In genomic region chr11:50376156-50376790, GRCm38 (mm10) we compare ENCODE assay signal across 9 mouse cellular contexts. TPM values are rescaled to one million over a fixed set of nuclear protein-coding genes. Genes with fewer than 3 reads are reported as not detected.
DNase-seq lines count a peak whose midpoint lies in the region; ATAC-seq and TF ChIP-seq lines count a peak whose summit lies in the region.
"Had no signal": no experiment of that assay in that cellular context is flagged by ENCODE, and none has a peak within 500 bp of the region (broad histone marks: within the 10 kb centered on the region; RNA-seq: fewer than 3 reads in every experiment).

No protein-coding gene starts in this region.

- intact Hi-C loops in heart, postnatal 14 days (cut with DNase I): no loop called here
- intact Hi-C loops in gastrocnemius, postnatal 14 days (cut with DNase I; ENCODE audit: low total_unique reads): no loop called here

- peaks cover 23% of the 10 kb centered on the region for H3K4me1 ChIP-seq in heart, embryonic 10.5 days
- peaks cover 31% of the 10 kb centered on the region for H3K4me1 ChIP-seq in G1E (ENCODE audit: insufficient read depth, low read depth, low read length)
- H3K4me1 ChIP-seq in hindbrain, embryonic 12.5 days: peaks cover 18% of the 10 kb centered on the region
- H3K4me1 ChIP-seq in midbrain, embryonic 15.5 days: peaks cover 33% of the 10 kb centered on the region

- peak overlapping the region; percentile 63 for H3K4me2 ChIP-seq in hindbrain, embryonic 12.5 days (replicated peaks)
- peak overlapping the region; percentile 95 for H3K4me2 ChIP-seq in midbrain, embryonic 15.5 days

- no peaks in the 10 kb centered on the region for H3K27me3 ChIP-seq in heart, embryonic 10.5 days (ENCODE audit: insufficient read depth, poor library complexity, severe bottlenecking)
- no peaks in the 10 kb centered on the region for H3K27me3 ChIP-seq in G1E (ENCODE audit: insufficient read depth, low read length)
- no peaks in the 10 kb centered on the region; the same call in 1 of the 2 replicates for H3K27me3 ChIP-seq in hindbrain, embryonic 12.5 days
- H3K27me3 ChIP-seq in midbrain, embryonic 15.5 days (replicated peaks): no peaks in the 10 kb centered on the region
- H3K27me3 ChIP-seq: Patski had no signal

- peak overlapping the region; percentile 99 for H3K27ac ChIP-seq in heart, embryonic 10.5 days
- H3K27ac ChIP-seq in hindbrain, embryonic 12.5 days: peak overlapping the region; percentile 99
- H3K27ac ChIP-seq in midbrain, embryonic 15.5 days: peak overlapping the region; percentile 99

- ATAC-seq in G1E (ENCODE audit: extremely low read depth, insufficient number of reproducible peaks, low FRiP score, poor library complexity, severe bottlenecking): no peak
- ATAC-seq in hindbrain, embryonic 12.5 days (ENCODE audit: low FRiP score): no peak
- no peak for ATAC-seq in midbrain, embryonic 15.5 days (replicated peaks)
- no peak for ATAC-seq in inflammation-experienced regulatory T-cells, adult 6 months

- H3K9me3 ChIP-seq in heart, embryonic 10.5 days: no peaks in the 10 kb centered on the region
- no peaks in the 10 kb centered on the region for H3K9me3 ChIP-seq in G1E (replicated peaks)
- H3K9me3 ChIP-seq in hindbrain, embryonic 12.5 days (replicated peaks): no peaks in the 10 kb centered on the region
- no peaks in the 10 kb centered on the region for H3K9me3 ChIP-seq in midbrain, embryonic 15.5 days

- 23% methylated on average over 10 of the region's 10 CpGs for WGBS in heart, embryonic 10.5 days
- 29% methylated on average over 10 of the region's 10 CpGs for WGBS in hindbrain, embryonic 12.5 days
- 19% methylated on average over 10 of the region's 10 CpGs for WGBS in midbrain, embryonic 15.5 days

- peaks cover 20% of the 10 kb centered on the region for H3K36me3 ChIP-seq in heart, embryonic 10.5 days
- peaks cover 17% of the 10 kb centered on the region for H3K36me3 ChIP-seq in G1E (replicated peaks)
- H3K36me3 ChIP-seq in hindbrain, embryonic 12.5 days: peaks cover 10% of the 10 kb centered on the region
- H3K36me3 ChIP-seq in midbrain, embryonic 15.5 days (replicated peaks): peaks cover 7% of the 10 kb centered on the region; the same call in 1 of the 2 replicates

- TF ChIP-seq CTCF in G1E (IDR thresholded peaks at IDR 0.05; ENCODE audit: low read depth, low read length): no peak

- DNase-seq in heart, embryonic 10.5 days (ENCODE audit: low spot score): peak; percentile 58
- no peak for DNase-seq in heart, postnatal 14 days
- no peak for DNase-seq in G1E (ENCODE audit: low spot score)
- DNase-seq in layer of hippocampus, adult 9-11 months: no peak
- DNase-seq in gastrocnemius, postnatal 14 days: no peak

- H3K9ac ChIP-seq in hindbrain, embryonic 12.5 days: peak overlapping the region; percentile 75
- H3K9ac ChIP-seq in midbrain, embryonic 15.5 days: peak overlapping the region; percentile 87

- H3K4me3 ChIP-seq in heart, embryonic 10.5 days: peak overlapping the region; percentile 99
- H3K4me3 ChIP-seq in G1E (ENCODE audit: low read depth, low read length): peak overlapping the region; percentile 93
- peak overlapping the region; percentile 79 for H3K4me3 ChIP-seq in hindbrain, embryonic 12.5 days
- peak overlapping the region; percentile 65 for H3K4me3 ChIP-seq in midbrain, embryonic 15.5 days

RNA-seq across cellular contexts. Expression of gene Hnrnph1, which starts 0.5 kb away (rescaled TPM):
- polyA plus RNA-seq in heart, embryonic 10.5 days (2016; fragmentation: Nextera tagmentation; extraction: Ambion mirVana): 253 and 367 TPM in 2 replicates
- 100 to 1,000 TPM; 134 to 140 TPM for total RNA-seq in heart, postnatal 14 days (2021)
- total RNA-seq in G1E (2014; fragmentation: Nextera tagmentation): 360 and 411 TPM in 2 replicates
- 498 and 593 TPM in 2 replicates for total RNA-seq in G1E (2017)
- 203 and 230 TPM in 2 replicates for polyA plus RNA-seq in G1E (2012)
- 623 and 641 TPM in 2 replicates for polyA plus RNA-seq in hindbrain, embryonic 12.5 days (2016; fragmentation: Nextera tagmentation; extraction: Ambion mirVana)
- 509 and 525 TPM in 2 replicates for polyA plus RNA-seq in midbrain, embryonic 15.5 days (2015; fragmentation: Nextera tagmentation; extraction: Ambion mirVana)
- 10 to 100 TPM; 77.9 to 81.6 TPM for total RNA-seq in gastrocnemius, postnatal 14 days (2021)
- 100 to 1,000 TPM; 155 to 240 (median 214) TPM for polyA plus RNA-seq in inflammation-experienced regulatory T-cells, adult 6 months (2017; shearing (Covaris generic))

RNA-seq across cellular contexts. Expression of gene Cby3, which starts 22.0 kb away (rescaled TPM):
- 0.39 TPM in 1 of 2 replicates, not detected in the other for polyA plus RNA-seq in heart, embryonic 10.5 days (2016; fragmentation: Nextera tagmentation; extraction: Ambion mirVana)
- total RNA-seq in heart, postnatal 14 days (2021): not detected
- not detected in 2 replicates for total RNA-seq in G1E (2014; fragmentation: Nextera tagmentation)
- total RNA-seq in G1E (2017): not detected in 2 replicates
- not detected in 2 replicates for polyA plus RNA-seq in G1E (2012)
- 0.65 TPM in 1 of 2 replicates, not detected in the other for polyA plus RNA-seq in hindbrain, embryonic 12.5 days (2016; fragmentation: Nextera tagmentation; extraction: Ambion mirVana)
- polyA plus RNA-seq in midbrain, embryonic 15.5 days (2015; fragmentation: Nextera tagmentation; extraction: Ambion mirVana): 1.2 and 1.6 TPM in 2 replicates
- not detected for total RNA-seq in gastrocnemius, postnatal 14 days (2021)
- polyA plus RNA-seq in inflammation-experienced regulatory T-cells, adult 6 months (2017; shearing (Covaris generic)): not detected
- polyA plus RNA-seq: Patski had no signal

RNA-seq across cellular contexts. Expression of gene Canx, which starts 50.8 kb away (rescaled TPM):
- polyA plus RNA-seq in heart, embryonic 10.5 days (2016; fragmentation: Nextera tagmentation; extraction: Ambion mirVana): 354 and 363 TPM in 2 replicates
- 100 to 1,000 TPM; 212 to 246 TPM for total RNA-seq in heart, postnatal 14 days (2021)
- total RNA-seq in G1E (2014; fragmentation: Nextera tagmentation): 369 and 385 TPM in 2 replicates
- total RNA-seq in G1E (2017): 393 and 558 TPM in 2 replicates
- 39.0 and 61.0 TPM in 2 replicates for polyA plus RNA-seq in G1E (2012)
- 308 and 311 TPM in 2 replicates for polyA plus RNA-seq in hindbrain, embryonic 12.5 days (2016; fragmentation: Nextera tagmentation; extraction: Ambion mirVana)
- polyA plus RNA-seq in midbrain, embryonic 15.5 days (2015; fragmentation: Nextera tagmentation; extraction: Ambion mirVana): 258 and 266 TPM in 2 replicates
- 100 to 1,000 TPM; 104 to 133 TPM for total RNA-seq in gastrocnemius, postnatal 14 days (2021)
- polyA plus RNA-seq in inflammation-experienced regulatory T-cells, adult 6 months (2017; shearing (Covaris generic)): 100 to 1,000 TPM; 189 to 258 (median 196) TPM

RNA-seq across cellular contexts. Expression of gene Rufy1, which starts 54.7 kb away (rescaled TPM):
- polyA plus RNA-seq in heart, embryonic 10.5 days (2016; fragmentation: Nextera tagmentation; extraction: Ambion mirVana): 16.6 and 18.3 TPM in 2 replicates
- 10 to 100 TPM; 27.1 to 27.7 TPM for total RNA-seq in heart, postnatal 14 days (2021)
- total RNA-seq in G1E (2014; fragmentation: Nextera tagmentation): 13.8 and 26.1 TPM in 2 replicates
- total RNA-seq in G1E (2017): 29.3 and 31.4 TPM in 2 replicates
- polyA plus RNA-seq in G1E (2012): 8.3 and 8.7 TPM in 2 replicates
- 25.8 and 26.7 TPM in 2 replicates for polyA plus RNA-seq in hindbrain, embryonic 12.5 days (2016; fragmentation: Nextera tagmentation; extraction: Ambion mirVana)
- 28.1 and 29.5 TPM in 2 replicates for polyA plus RNA-seq in midbrain, embryonic 15.5 days (2015; fragmentation: Nextera tagmentation; extraction: Ambion mirVana)
- 10 to 100 TPM; 17.4 to 18.2 TPM for total RNA-seq in gastrocnemius, postnatal 14 days (2021)
- 10 to 100 TPM in 2 of 3 experiments, 1 to 10 TPM in 1; 7.8 to 13.4 (median 12.2) TPM for polyA plus RNA-seq in inflammation-experienced regulatory T-cells, adult 6 months (2017; shearing (Covaris generic))
